Mouse (Mus musculus): ENCODE measurements around the gene Dgka. TPM values are rescaled to one million over a fixed set of nuclear protein-coding genes. Genes with fewer than 3 reads are reported as not detected.

The Dgka gene
- 19.2 TPM for polyA plus RNA-seq (2014; fragmentation: Illumina TruSeq; extraction: RNeasy Lipid Tissue Mini Kit (QIAGEN cat#74804); ENCODE audit: insufficient read depth, low read depth, low replicate concordance)

GRCm38 (mm10) chr10:128744680-128745601 lies at the start of gene Dgka:
Gene Dgka (minus strand): TSS chr10:128744855.

DNA sequence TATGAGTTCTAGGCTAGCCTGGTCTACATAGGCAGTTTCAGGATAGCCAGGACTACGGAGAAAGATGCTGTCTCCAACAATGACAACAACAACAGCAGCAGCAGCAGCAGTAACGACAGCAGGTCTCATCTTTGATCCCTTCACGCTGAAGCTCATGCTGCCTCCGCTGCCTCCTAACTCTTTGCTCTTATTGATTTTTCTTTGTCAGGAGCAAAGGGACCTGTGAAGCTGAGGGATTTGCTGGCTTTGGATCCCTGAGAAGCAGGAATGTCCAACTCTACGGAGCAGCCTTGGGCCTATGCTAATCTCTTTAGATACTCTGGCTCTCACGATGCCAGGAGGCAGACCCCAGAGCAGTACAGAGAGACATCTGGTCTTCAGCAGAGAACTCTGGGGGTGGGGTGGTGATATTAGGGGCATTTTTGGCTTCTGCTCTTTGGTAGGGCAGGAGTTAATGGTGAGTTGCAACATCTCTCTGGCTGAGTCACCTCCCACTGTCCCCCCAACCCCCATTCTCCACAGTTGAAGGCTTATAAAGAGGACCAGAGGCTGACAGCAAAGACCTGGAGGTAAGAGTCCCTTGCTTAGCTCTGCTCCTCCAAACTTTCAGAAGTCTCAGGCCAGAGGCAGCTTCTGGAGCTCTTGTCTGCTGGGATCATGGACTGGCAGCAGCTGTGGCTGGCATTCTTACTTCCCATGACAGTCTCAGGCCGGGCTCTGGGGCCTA lies 45.9 kb upstream of the Dgka start, which contains the start of gene Mmp19:
TSS of gene Mmp19 (plus strand) at position 513 of the 727 bp plus-strand sequence.

GRCm38 (mm10) chr10:128747646-128748251 lies 3.1 kb upstream of the Dgka start, which contains the start of gene Pym1:
Gene Pym1 (plus strand): TSS chr10:128747889.

DNA sequence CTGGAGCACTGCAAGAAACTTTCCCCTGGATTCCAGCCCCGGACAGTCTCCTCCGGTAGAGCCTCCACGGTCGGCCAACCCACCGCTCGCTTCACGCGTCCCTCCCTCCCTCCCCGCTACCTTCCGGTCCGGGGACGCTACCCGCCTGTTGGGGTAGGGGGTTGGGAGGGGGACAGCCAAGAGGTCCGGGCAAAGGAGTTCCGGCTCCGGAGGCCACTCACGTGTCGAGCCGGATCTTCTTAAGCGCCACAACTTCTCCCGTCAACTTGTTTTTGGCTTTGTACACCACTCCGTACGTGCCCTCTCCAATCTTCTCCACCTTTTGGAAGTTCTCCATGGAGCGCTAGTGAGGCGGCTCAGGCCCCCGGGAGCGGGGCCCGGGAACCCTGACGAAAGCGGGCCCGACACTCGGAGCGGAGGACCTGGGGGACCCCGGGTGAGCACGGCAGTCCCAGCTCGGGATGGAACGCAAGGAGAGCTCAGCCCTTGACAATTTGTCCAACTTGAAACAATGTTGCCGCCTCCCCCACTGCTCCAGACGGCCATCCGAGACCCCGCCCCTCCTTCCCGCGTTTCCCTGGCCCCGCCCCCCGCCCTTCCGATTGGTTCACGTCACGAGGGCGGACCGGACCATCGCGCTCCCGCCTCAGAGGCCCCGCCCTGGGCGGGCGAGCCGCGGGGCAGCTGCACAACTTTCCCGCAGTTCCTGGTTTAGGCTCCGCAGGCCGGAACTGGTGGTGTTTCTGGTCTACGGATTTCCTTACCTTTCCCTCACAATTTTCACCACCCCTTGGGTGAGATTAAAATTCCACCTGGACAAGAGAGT lies 40.0 kb downstream of the Dgka start, which contains the start of gene Cdk2:
TSS of gene Cdk2 (minus strand) at position 541 of the 826 bp plus-strand sequence.

DNA sequence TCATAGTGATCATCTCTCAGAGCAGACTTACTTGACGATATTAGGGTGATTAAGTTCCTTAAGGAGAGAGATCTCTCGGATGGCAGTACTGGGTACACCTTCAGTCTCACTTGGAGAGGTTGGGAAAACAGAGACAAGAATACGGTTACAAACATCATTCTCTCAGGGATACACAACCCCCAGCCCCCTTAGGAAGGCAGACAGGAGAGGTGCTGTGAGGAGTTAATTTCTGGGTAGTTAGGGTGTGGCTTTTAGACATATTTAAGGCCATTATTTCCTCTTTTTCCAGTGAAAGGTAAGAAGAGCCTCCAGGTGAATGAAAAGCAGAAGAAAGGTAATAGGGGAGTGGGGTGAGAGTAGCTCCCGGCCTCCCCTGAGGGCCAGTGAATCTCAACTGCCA lies 40.8 kb downstream of the Dgka start, which contains the start of gene Pmel:
TSS of gene Pmel (plus strand) at position 301 of the 400 bp plus-strand sequence.

GRCm38 (mm10) chr10:128695992-128696807 lies 48.5 kb downstream of the Dgka start, which contains the start of gene Rab5b:
Gene Rab5b (minus strand): TSS chr10:128696264.

GRCm38 (mm10) chr10:128673763-128674468 lies 70.7 kb downstream of the Dgka start, which contains the start of gene Suox:
Gene Suox (minus strand): TSS chr10:128674073.

Other genes with a start within 250 kb of the Dgka start
- gene Myl6b, start 246.2 kb downstream of the Dgka start, polyA plus RNA-seq (2014; fragmentation: Illumina TruSeq; extraction: RNeasy Lipid Tissue Mini Kit (QIAGEN cat#74804); ENCODE audit: insufficient read depth, low read depth, low replicate concordance), result 1.4 TPM
- 39.2 TPM for gene Esyt1, start 219.0 kb downstream of the Dgka start, polyA plus RNA-seq (2014; fragmentation: Illumina TruSeq; extraction: RNeasy Lipid Tissue Mini Kit (QIAGEN cat#74804); ENCODE audit: insufficient read depth, low read depth, low replicate concordance)
- 9.3 TPM for gene Zc3h10, start 197.1 kb downstream of the Dgka start, polyA plus RNA-seq (2014; fragmentation: Illumina TruSeq; extraction: RNeasy Lipid Tissue Mini Kit (QIAGEN cat#74804); ENCODE audit: insufficient read depth, low read depth, low replicate concordance)
- 3,755 TPM for gene Rpl41, start 195.6 kb downstream of the Dgka start, polyA plus RNA-seq (2014; fragmentation: Illumina TruSeq; extraction: RNeasy Lipid Tissue Mini Kit (QIAGEN cat#74804); ENCODE audit: insufficient read depth, low read depth, low replicate concordance)
- gene Pa2g4, start 178.9 kb downstream of the Dgka start, polyA plus RNA-seq (2014; fragmentation: Illumina TruSeq; extraction: RNeasy Lipid Tissue Mini Kit (QIAGEN cat#74804); ENCODE audit: insufficient read depth, low read depth, low replicate concordance), result 45.1 TPM
- gene Erbb3, start 155.2 kb downstream of the Dgka start, polyA plus RNA-seq (2014; fragmentation: Illumina TruSeq; extraction: RNeasy Lipid Tissue Mini Kit (QIAGEN cat#74804); ENCODE audit: insufficient read depth, low read depth, low replicate concordance), result 8.0 TPM
- gene Rps26, start 118.1 kb downstream of the Dgka start, polyA plus RNA-seq (2014; fragmentation: Illumina TruSeq; extraction: RNeasy Lipid Tissue Mini Kit (QIAGEN cat#74804); ENCODE audit: insufficient read depth, low read depth, low replicate concordance), result 720 TPM
- 0.86 TPM for gene Ikzf4, start 98.9 kb downstream of the Dgka start, polyA plus RNA-seq (2014; fragmentation: Illumina TruSeq; extraction: RNeasy Lipid Tissue Mini Kit (QIAGEN cat#74804); ENCODE audit: insufficient read depth, low read depth, low replicate concordance)
- gene Suox, start 70.8 kb downstream of the Dgka start, polyA plus RNA-seq (2014; fragmentation: Illumina TruSeq; extraction: RNeasy Lipid Tissue Mini Kit (QIAGEN cat#74804); ENCODE audit: insufficient read depth, low read depth, low replicate concordance), result 10.1 TPM
- gene Rab5b, start 48.6 kb downstream of the Dgka start, polyA plus RNA-seq (2014; fragmentation: Illumina TruSeq; extraction: RNeasy Lipid Tissue Mini Kit (QIAGEN cat#74804); ENCODE audit: insufficient read depth, low read depth, low replicate concordance), result 55.5 TPM
- 0.31 TPM for gene Pmel, start 40.7 kb downstream of the Dgka start, polyA plus RNA-seq (2014; fragmentation: Illumina TruSeq; extraction: RNeasy Lipid Tissue Mini Kit (QIAGEN cat#74804); ENCODE audit: insufficient read depth, low read depth, low replicate concordance)
- gene Cdk2, start 39.8 kb downstream of the Dgka start, polyA plus RNA-seq (2014; fragmentation: Illumina TruSeq; extraction: RNeasy Lipid Tissue Mini Kit (QIAGEN cat#74804); ENCODE audit: insufficient read depth, low read depth, low replicate concordance), result 11.7 TPM
- gene Pym1, start 3.0 kb upstream of the Dgka start, polyA plus RNA-seq (2014; fragmentation: Illumina TruSeq; extraction: RNeasy Lipid Tissue Mini Kit (QIAGEN cat#74804); ENCODE audit: insufficient read depth, low read depth, low replicate concordance), result 25.4 TPM
- gene Mmp19, start 46.1 kb upstream of the Dgka start, polyA plus RNA-seq (2014; fragmentation: Illumina TruSeq; extraction: RNeasy Lipid Tissue Mini Kit (QIAGEN cat#74804); ENCODE audit: insufficient read depth, low read depth, low replicate concordance), result 10.5 TPM
- 37.5 TPM for gene Dnajc14, start 59.2 kb upstream of the Dgka start, polyA plus RNA-seq (2014; fragmentation: Illumina TruSeq; extraction: RNeasy Lipid Tissue Mini Kit (QIAGEN cat#74804); ENCODE audit: insufficient read depth, low read depth, low replicate concordance)
- 6.7 TPM for gene Tmem198b, start 59.5 kb upstream of the Dgka start, polyA plus RNA-seq (2014; fragmentation: Illumina TruSeq; extraction: RNeasy Lipid Tissue Mini Kit (QIAGEN cat#74804); ENCODE audit: insufficient read depth, low read depth, low replicate concordance)
- gene Sarnp, start 72.5 kb upstream of the Dgka start, polyA plus RNA-seq (2014; fragmentation: Illumina TruSeq; extraction: RNeasy Lipid Tissue Mini Kit (QIAGEN cat#74804); ENCODE audit: insufficient read depth, low read depth, low replicate concordance), result 97.3 TPM
- 65.0 TPM for gene Ormdl2, start 76.8 kb upstream of the Dgka start, polyA plus RNA-seq (2014; fragmentation: Illumina TruSeq; extraction: RNeasy Lipid Tissue Mini Kit (QIAGEN cat#74804); ENCODE audit: insufficient read depth, low read depth, low replicate concordance)
- 0.65 TPM for gene Gdf11, start 146.9 kb upstream of the Dgka start, polyA plus RNA-seq (2014; fragmentation: Illumina TruSeq; extraction: RNeasy Lipid Tissue Mini Kit (QIAGEN cat#74804); ENCODE audit: insufficient read depth, low read depth, low replicate concordance)
- gene Cd63, start 156.1 kb upstream of the Dgka start, polyA plus RNA-seq (2014; fragmentation: Illumina TruSeq; extraction: RNeasy Lipid Tissue Mini Kit (QIAGEN cat#74804); ENCODE audit: insufficient read depth, low read depth, low replicate concordance), result 322 TPM
- 6.0 TPM for gene Rdh5, start 178.0 kb upstream of the Dgka start, polyA plus RNA-seq (2014; fragmentation: Illumina TruSeq; extraction: RNeasy Lipid Tissue Mini Kit (QIAGEN cat#74804); ENCODE audit: insufficient read depth, low read depth, low replicate concordance)
- gene Bloc1s1, start 179.2 kb upstream of the Dgka start, polyA plus RNA-seq (2014; fragmentation: Illumina TruSeq; extraction: RNeasy Lipid Tissue Mini Kit (QIAGEN cat#74804); ENCODE audit: insufficient read depth, low read depth, low replicate concordance), result 331 TPM
- 14.2 TPM for gene Itga7, start 189.0 kb upstream of the Dgka start, polyA plus RNA-seq (2014; fragmentation: Illumina TruSeq; extraction: RNeasy Lipid Tissue Mini Kit (QIAGEN cat#74804); ENCODE audit: insufficient read depth, low read depth, low replicate concordance)
- not detected for gene Mettl7b, start 216.1 kb upstream of the Dgka start, polyA plus RNA-seq (2014; fragmentation: Illumina TruSeq; extraction: RNeasy Lipid Tissue Mini Kit (QIAGEN cat#74804); ENCODE audit: insufficient read depth, low read depth, low replicate concordance)
- not detected for gene Olfr9, start 244.6 kb upstream of the Dgka start, polyA plus RNA-seq (2014; fragmentation: Illumina TruSeq; extraction: RNeasy Lipid Tissue Mini Kit (QIAGEN cat#74804); ENCODE audit: insufficient read depth, low read depth, low replicate concordance)

Data from lung, adult 10 weeks (tissue).